Mouse (Mus musculus) midbrain, embryonic 12.5 days (tissue): ENCODE data around the gene Crtc1. TPM values are rescaled to one million over a fixed set of nuclear protein-coding genes. Genes with fewer than 3 reads are reported as not detected.
A peak's percentile ranks its signal among the peaks of the same experiment; 100 is the strongest.

Experiments used
- ATAC-seq: fragments of 200-750 bp; cut with Nextera tagmentation; 2 replicates; pipeline ENCODE4 v1.8.0; 2017; ENCODE audit warnings: low read depth, moderate TSS enrichment, moderate library complexity; ENCODE audit not compliant: low FRiP score
- H3K27ac ChIP-seq: fragments of 300-500 bp; sonication (generic); replicated peaks from 2 replicates; pipeline ENCODE4 v1.5.1; 2016; ENCODE audit warnings: mild to moderate bottlenecking
- H3K27me3 ChIP-seq: fragments of 300-500 bp; sonication (generic); 2 replicates; pipeline ENCODE4 v1.6.1; 2016; ENCODE audit warnings: mild to moderate bottlenecking
- H3K36me3 ChIP-seq: fragments of 300-500 bp; sonication (generic); 2 replicates; pipeline ENCODE4 v1.6.1; 2016
- H3K4me1 ChIP-seq: fragments of 300-500 bp; sonication (generic); 2 replicates; pipeline ENCODE4 v1.6.1; 2016
- H3K4me2 ChIP-seq: fragments of 300-500 bp; sonication (generic); replicated peaks from 2 replicates; pipeline ENCODE4 v1.6.1; 2016; ENCODE audit warnings: mild to moderate bottlenecking, moderate library complexity
- H3K4me3 ChIP-seq: fragments of 300-500 bp; sonication (generic); 2 replicates; pipeline ENCODE4 v1.5.1; 2016; ENCODE audit warnings: mild to moderate bottlenecking
- H3K9ac ChIP-seq: fragments of 300-500 bp; sonication (generic); replicated peaks from 2 replicates; pipeline ENCODE4 v1.6.1; 2016; ENCODE audit warnings: mild to moderate bottlenecking, moderate library complexity
- H3K9me3 ChIP-seq: fragments of 300-500 bp; sonication (generic); 2 replicates; pipeline ENCODE4 v1.6.1; 2016; ENCODE audit warnings: mild to moderate bottlenecking
- WGBS: fragments of 180-500 bp; shearing (Covaris S2); methylation state at CpG from one replicate; pipeline ENCODE4 v1.1.7; 2016; 5-methylcytosine and 5-hydroxymethylcytosine counted together
- polyA plus RNA-seq: library from polyadenylated mRNA; unstranded; fragments of >200 nt; fragmentation: Nextera tagmentation; extraction: Ambion mirVana; gene quantifications from 2 replicates; pipeline ENCODE4 v1.2.1, GENCODE M21; 2016

Gene Crtc1
- polyA plus RNA-seq, 1 experiment from 2014 or later: 23.6 TPM

DNA sequence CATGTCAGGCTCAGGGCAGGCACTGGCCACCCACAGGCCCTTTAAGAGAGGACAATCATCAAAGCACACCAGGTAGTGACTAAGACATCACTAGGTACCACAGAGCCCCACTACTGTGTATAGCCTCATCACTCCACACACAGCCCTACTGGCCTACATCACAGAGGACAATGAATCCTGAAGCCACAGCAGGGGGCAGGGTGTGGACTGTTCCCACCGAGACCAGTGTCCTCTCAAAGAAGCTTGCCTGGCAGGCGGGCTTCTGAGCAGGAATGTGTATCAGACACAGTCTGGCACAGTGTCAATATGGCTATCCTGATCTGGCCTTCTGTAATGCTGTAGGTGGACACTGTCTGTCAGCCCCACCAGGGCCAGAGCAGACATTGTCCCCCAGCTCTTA is 30.6 kb upstream of the Crtc1 start:
- Histone ChIP-seq H3K4me2 (no peak overlapping the region), H3K4me1 (0 out of 2 replicates have a peak, but pooled peaks cover 4% of the 10 kb centered on the region), H3K4me3 (no peak overlapping the region), H3K27ac (no peak overlapping the region), H3K36me3 (no peaks in the 10 kb centered on the region), H3K9ac (no peak overlapping the region), H3K27me3 (no peaks in the 10 kb centered on the region), H3K9me3 (no peaks in the 10 kb centered on the region)
- 66% methylated on average over 2 of the region's 2 CpGs for WGBS
- ATAC-seq: no peak

DNA sequence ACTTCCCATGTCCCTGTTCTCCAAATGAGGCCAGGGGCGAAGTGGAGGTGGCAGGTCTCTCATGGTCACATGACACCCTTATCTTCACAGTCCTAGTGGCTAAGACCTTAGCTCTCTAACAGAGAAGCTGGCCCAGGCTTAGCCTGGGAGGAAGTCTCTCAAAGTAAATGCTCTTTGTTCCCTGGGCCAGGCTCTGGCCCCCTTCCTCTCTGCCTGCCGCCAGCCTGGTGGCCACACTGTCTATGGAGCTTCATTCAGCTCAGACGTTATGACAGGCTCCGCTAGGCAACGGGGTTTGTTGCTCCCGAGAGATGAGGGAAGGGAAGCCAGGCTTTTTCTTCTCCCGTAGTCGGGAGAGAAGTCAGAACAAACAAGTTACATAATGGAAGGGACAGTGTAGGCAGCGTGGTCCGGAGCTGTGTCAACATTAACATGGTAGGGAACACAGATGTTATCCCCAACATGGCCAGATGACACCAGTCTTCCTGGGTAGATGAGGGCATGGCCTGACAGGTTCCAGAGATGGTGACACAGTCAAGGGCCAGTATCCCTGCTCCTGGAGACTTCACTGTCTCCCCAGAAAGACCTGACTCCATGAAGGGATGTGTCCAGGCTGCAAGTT is 30.0 kb upstream of the Crtc1 start:
- Histone ChIP-seq H3K27me3 (no peaks in the 10 kb centered on the region), H3K4me2 (no peak overlapping the region), H3K9me3 (no peaks in the 10 kb centered on the region), H3K4me1 (0 out of 2 replicates have a peak, but pooled peaks cover 4% of the 10 kb centered on the region), H3K36me3 (no peaks in the 10 kb centered on the region), H3K27ac (no peak overlapping the region), H3K9ac (no peak overlapping the region), H3K4me3 (no peak overlapping the region)
- WGBS: 49% methylated on average over 10 of the region's 10 CpGs
- ATAC-seq: peak; percentile 23; the same call in 1 of the 2 replicates

DNA sequence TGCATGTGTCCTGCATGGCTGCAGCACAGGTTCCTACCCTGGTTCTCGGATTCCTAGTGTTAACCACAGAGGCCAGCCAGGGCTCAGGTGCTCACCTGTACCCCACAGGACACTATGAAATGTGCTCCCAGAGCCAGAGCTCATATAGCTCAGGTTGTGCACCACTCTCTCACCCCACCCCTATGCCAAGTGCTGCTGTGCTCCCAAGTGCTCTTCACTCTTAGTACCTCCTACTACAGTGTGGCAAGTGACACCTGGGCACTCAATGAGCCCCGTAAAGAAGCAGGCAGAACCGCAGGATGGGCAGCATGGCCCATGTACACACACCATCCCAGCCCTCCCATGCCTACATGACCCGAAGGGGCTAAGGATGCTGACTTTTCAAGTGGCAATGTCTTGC is 29.4 kb upstream of the Crtc1 start:
- no peaks in the 10 kb centered on the region for H3K9me3 ChIP-seq
- no peak overlapping the region for H3K4me3 ChIP-seq
- H3K27ac ChIP-seq: no peak overlapping the region
- no peak for ATAC-seq
- H3K36me3 ChIP-seq: no peaks in the 10 kb centered on the region
- no peak overlapping the region for H3K9ac ChIP-seq
- WGBS: 93% methylated on average over 4 of the region's 4 CpGs
- no peaks in the 10 kb centered on the region for H3K27me3 ChIP-seq
- H3K4me1 ChIP-seq: 0 out of 2 replicates have a peak, but pooled peaks cover 4% of the 10 kb centered on the region
- no peak overlapping the region for H3K4me2 ChIP-seq

DNA sequence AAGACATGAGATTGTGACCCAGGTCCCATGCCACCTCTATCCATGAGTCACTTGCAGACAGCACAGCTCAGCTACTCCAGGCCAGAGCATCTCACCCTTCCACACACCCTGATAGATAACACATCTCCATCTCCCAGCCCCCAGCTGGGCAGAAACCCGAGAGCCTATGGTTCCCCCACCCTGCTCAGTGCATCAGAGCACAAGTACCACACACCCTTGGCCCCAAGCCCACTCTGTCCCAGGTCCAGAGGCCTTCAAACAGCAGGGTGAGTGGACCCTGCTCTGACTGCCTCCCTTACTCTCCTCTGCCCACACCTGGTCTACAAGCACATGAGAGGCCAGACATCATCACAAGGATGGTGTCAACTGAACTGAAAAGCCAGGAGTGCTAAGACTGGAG is 28.5 kb upstream of the Crtc1 start:
- Histone ChIP-seq H3K27me3 (no peaks in the 10 kb centered on the region), H3K4me3 (no peak overlapping the region), H3K9me3 (no peaks in the 10 kb centered on the region), H3K9ac (no peak overlapping the region), H3K4me2 (no peak overlapping the region), H3K4me1 (0 out of 2 replicates have a peak, but pooled peaks cover 4% of the 10 kb centered on the region), H3K27ac (no peak overlapping the region), H3K36me3 (no peaks in the 10 kb centered on the region)
- WGBS: 80% methylated on average over 1 of the region's 1 CpGs
- ATAC-seq: no peak

DNA sequence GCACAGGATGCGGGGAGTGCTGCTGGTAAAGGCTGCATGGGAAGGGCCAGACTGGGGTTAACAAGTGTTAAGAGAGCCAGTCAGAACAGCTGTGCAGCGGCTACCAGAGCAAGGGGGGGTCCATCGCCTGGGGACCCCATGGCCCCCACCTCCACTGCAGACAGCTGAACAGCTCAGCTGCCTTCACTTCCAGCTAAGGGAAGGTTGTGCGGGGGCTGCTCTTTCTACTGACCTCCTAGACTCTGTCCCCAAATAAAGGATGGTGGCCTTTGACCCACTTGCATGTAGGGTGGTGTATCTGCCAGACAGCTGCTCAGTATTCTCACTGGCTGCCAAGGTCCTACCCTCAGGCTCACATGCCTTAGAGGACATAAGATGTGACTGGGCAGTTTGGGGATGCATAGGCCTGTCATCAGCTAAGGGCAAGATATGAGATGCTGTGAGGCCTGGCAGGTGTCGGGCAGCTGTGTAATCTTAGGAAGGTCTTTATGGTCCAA is 27.9 kb upstream of the Crtc1 start:
- Histone ChIP-seq H3K36me3 (no peaks in the 10 kb centered on the region), H3K27ac (no peak overlapping the region), H3K4me3 (no peak overlapping the region; the same call in 1 of the 2 replicates), H3K9me3 (no peaks in the 10 kb centered on the region), H3K4me1 (0 out of 2 replicates have a peak, but pooled peaks cover 4% of the 10 kb centered on the region), H3K9ac (0 out of 2 replicates have a peak overlapping the region, but pooled peaks have one; percentile 20), H3K4me2 (no peak overlapping the region), H3K27me3 (no peaks in the 10 kb centered on the region)
- no peak for ATAC-seq
- 78% methylated on average over 5 of the region's 5 CpGs for WGBS

DNA sequence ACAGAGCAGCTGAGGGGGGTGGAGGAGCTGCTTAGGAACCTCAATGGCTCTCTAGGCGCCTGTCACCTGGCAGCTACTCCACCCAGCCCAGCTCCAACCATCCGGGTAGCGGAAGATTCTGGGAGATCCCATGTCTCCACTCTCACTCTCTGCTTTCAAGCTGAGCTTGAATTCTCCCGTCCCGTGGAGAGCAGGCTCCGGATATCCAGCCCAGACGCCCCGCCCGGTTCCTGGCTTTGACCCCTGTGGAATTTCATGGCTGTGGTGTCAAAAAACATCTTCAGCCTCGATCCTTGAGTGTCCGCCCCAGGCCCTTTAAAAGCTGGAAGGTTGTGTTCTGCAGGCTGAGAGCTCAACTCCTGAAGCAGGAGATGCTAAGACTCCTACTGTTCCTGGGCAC is 27.4 kb upstream of the Crtc1 start:
- H3K27me3 ChIP-seq: no peaks in the 10 kb centered on the region
- no peak overlapping the region for H3K4me3 ChIP-seq
- H3K36me3 ChIP-seq: no peaks in the 10 kb centered on the region
- no peak overlapping the region for H3K4me2 ChIP-seq
- ATAC-seq: no peak
- H3K4me1 ChIP-seq: 0 out of 2 replicates have a peak, but pooled peaks cover 4% of the 10 kb centered on the region
- 75% methylated on average over 11 of the region's 11 CpGs for WGBS
- no peak overlapping the region for H3K9ac ChIP-seq
- no peaks in the 10 kb centered on the region for H3K9me3 ChIP-seq
- no peak overlapping the region for H3K27ac ChIP-seq

DNA sequence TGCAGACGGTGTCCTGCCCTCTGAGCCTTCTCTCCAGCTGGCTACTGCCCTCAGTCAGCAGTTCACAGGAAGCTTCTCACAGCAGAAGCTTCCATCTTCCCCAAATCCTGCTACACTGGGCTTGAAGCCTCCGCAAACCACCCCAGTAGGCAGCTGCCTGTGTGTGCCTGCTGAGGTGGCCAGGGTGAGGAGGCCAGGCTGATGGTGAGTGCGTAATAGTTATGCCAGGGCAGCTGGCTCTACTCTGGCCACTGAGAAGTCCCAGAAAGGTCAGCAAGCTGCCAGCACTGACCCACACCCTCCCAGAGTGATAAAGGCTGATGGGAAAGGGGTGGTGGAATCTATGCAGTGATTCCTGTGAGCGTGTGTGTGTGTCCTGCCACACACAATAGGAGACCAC is 26.9 kb upstream of the Crtc1 start:
- 84% methylated on average over 4 of the region's 4 CpGs for WGBS
- no peak overlapping the region for H3K9ac ChIP-seq
- H3K9me3 ChIP-seq: no peaks in the 10 kb centered on the region
- no peak overlapping the region for H3K4me3 ChIP-seq
- H3K36me3 ChIP-seq: no peaks in the 10 kb centered on the region
- ATAC-seq: no peak
- H3K4me2 ChIP-seq: no peak overlapping the region
- no peaks in the 10 kb centered on the region for H3K27me3 ChIP-seq
- H3K4me1 ChIP-seq: 0 out of 2 replicates have a peak, but pooled peaks cover 4% of the 10 kb centered on the region
- no peak overlapping the region for H3K27ac ChIP-seq

DNA sequence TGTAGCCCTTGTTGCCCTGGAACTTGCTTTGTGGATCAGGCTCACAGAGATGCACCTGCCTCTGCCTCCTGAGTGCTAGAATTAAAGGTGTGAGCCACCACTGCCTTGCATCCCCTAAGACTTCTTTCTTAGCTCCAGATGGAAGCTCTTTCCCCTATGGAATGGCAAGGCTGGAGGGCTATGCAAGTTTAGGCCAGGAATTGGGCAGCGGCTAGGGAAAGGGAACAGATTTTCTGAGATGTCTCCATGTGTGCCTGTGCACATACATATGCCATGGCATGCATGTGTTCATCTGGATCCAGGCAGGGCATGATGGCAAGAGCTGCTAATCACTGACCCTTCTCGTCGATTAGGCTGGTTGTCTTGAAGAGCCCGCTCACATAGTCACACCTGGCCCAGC is 26.3 kb upstream of the Crtc1 start:
- Histone ChIP-seq H3K4me1 (0 out of 2 replicates have a peak, but pooled peaks cover 4% of the 10 kb centered on the region), H3K36me3 (no peaks in the 10 kb centered on the region), H3K27ac (no peak overlapping the region), H3K9me3 (no peaks in the 10 kb centered on the region), H3K4me3 (no peak overlapping the region), H3K27me3 (no peaks in the 10 kb centered on the region), H3K9ac (no peak overlapping the region), H3K4me2 (no peak overlapping the region)
- no peak for ATAC-seq
- 93% methylated on average over 4 of the region's 4 CpGs for WGBS

DNA sequence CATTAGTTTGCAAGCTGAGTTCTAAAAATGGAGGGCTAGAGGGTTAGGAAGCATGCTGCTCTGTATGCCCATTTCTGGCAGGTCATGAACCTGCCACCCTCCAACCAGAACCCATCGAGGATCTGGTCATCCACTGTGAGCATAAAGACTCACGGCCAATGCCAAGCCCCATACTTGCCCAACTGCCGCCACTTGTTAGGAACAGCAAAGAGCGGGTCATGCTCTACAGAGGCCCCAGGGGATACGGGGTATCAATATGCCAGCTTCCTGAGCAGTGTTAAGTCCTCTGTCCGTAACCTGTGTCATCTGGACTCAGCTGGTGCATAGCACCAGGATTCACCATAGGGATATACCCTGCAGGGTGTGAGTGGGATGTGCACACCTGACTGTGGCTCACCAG is 24.8 kb upstream of the Crtc1 start:
- Histone ChIP-seq H3K4me1 (0 out of 2 replicates have a peak, but pooled peaks cover 4% of the 10 kb centered on the region), H3K9me3 (0 out of 2 replicates have a peak, but pooled peaks cover 3% of the 10 kb centered on the region), H3K27me3 (no peaks in the 10 kb centered on the region), H3K4me2 (no peak overlapping the region), H3K27ac (no peak overlapping the region), H3K36me3 (no peaks in the 10 kb centered on the region), H3K9ac (no peak overlapping the region), H3K4me3 (no peak overlapping the region)
- ATAC-seq: no peak
- WGBS: 89% methylated on average over 6 of the region's 6 CpGs

DNA sequence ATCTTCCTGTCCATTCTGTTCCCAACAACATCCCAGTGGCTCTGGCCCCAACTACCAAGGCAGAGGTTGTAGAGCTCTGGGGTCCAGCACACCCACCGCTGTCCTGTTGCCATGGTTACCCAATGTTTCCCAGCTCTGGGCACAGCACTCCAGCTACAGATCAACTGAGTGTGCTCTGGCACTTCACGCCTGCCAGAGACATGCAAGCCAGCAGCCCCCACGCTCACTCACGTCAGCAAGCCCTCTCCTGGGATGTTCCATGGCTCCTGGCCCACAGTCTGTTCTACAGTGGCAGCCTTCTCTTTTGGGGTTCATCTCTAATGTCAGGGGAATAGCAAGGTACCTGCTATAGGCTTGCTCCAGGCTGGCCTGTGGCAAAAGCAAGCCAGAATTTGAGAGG is 23.9 kb upstream of the Crtc1 start:
- Histone ChIP-seq H3K9me3 (0 out of 2 replicates have a peak, but pooled peaks cover 3% of the 10 kb centered on the region), H3K36me3 (no peaks in the 10 kb centered on the region), H3K27me3 (no peaks in the 10 kb centered on the region), H3K9ac (no peak overlapping the region), H3K4me2 (no peak overlapping the region), H3K27ac (no peak overlapping the region), H3K4me3 (no peak overlapping the region), H3K4me1 (0 out of 2 replicates have a peak, but pooled peaks cover 4% of the 10 kb centered on the region)
- ATAC-seq: no peak
- WGBS: 74% methylated on average over 4 of the region's 4 CpGs

DNA sequence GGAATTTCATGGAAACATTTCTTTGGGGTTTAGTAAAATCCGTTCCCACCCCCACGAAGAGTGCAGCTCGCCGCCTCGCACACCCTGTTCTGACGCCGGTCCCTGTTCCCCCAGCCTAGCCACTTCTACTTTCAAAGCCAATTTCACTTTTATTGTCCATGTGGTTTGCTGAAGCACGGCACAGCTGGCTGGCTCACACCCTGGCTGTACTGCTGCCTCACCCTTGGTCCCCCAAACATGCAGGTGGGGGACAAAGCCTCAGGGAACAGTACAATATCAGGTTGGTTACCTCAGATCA is 23.1 kb upstream of the Crtc1 start:
- Histone ChIP-seq H3K4me3 (no peak overlapping the region), H3K4me1 (0 out of 2 replicates have a peak, but pooled peaks cover 3% of the 10 kb centered on the region), H3K36me3 (no peaks in the 10 kb centered on the region), H3K27ac (no peak overlapping the region), H3K27me3 (no peaks in the 10 kb centered on the region), H3K4me2 (no peak overlapping the region), H3K9ac (no peak overlapping the region), H3K9me3 (0 out of 2 replicates have a peak, but pooled peaks cover 3% of the 10 kb centered on the region)
- WGBS: 95% methylated on average over 8 of the region's 8 CpGs
- ATAC-seq: no peak

DNA sequence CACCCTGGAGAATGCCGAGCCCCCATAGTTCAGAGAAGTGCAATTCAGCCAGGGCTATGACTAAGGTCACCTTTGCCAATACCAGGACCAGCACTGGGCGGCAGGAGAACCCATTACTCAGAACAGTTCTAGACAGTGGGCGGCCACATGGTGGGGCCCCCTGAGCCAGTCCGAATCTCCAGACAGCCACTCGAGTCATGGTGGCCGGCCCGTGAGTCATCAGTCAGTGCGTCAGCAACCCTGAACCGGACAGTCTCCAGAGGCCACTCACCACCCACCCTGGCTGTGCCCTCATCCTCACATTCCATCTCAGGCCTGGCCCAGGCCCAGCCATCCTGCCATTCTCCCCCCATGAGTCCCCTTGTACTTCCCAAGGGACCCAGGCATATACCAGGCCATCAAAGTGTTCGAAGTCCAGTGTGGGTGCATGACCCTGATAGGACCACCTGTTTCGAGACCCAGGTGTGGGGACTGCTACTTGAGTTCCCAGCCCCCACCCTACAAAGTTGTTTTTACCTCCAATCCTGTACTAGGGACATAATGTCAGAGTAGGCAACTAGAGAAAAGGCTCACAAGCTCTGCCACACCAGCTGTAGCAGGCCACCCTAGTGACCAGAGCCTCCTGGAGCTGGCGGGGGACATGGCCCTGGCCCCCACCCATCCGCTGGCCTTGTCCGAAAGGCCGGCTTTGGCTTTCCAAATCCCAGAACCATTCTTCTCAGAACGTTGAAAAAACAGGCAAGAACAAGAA is 22.6 kb upstream of the Crtc1 start:
- no peak for ATAC-seq
- Histone ChIP-seq H3K9me3 (0 out of 2 replicates have a peak, but pooled peaks cover 3% of the 10 kb centered on the region), H3K27me3 (no peaks in the 10 kb centered on the region), H3K4me1 (no peaks in the 10 kb centered on the region), H3K36me3 (no peaks in the 10 kb centered on the region), H3K4me3 (no peak overlapping the region), H3K9ac (no peak overlapping the region), H3K27ac (no peak overlapping the region), H3K4me2 (no peak overlapping the region)
- WGBS: 92% methylated on average over 16 of the region's 16 CpGs
